ENCODE assay signal across 8 mouse cellular contexts in the genomic region with DNA sequence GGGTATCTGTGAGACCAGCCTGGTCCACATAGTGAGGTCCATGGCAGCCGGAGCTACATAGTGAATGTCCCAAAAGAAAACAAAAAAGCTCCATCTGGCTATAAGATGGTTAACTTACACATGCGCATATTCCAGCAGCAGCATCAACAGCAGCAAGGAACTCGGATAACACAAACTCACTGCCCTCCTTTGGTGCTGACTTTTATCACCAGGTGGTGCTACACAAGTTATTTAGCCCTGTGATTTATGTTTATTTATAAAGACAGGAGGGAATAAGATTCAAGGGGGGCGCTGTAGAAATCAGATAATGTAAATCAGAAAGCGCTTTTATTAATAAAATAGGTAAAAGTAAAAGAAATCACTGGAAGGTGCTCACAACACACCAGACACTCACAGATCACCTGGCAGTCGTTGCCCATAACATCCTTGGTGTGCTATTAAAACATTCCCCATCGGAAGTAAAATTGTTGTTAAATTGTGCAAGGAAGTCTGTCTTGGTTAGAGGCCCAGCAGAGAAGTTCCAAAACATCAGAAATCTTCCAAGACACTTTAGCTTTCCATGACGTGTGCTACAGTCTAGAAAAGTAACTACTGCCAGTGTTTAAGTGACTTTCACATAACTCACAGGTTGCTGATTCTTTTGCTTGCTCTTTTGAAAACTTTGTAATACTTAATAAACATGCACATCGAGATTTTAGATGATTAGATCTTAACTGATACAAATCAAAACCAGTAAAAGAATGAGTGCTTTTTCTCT. TPM values are rescaled to one million over a fixed set of nuclear protein-coding genes. Genes with fewer than 3 reads are reported as not detected.
DNase-seq lines count a peak whose midpoint lies in the region; ATAC-seq and TF ChIP-seq lines count a peak whose summit lies in the region.

No protein-coding gene starts in this region.

- no peak overlapping the region for H3K27ac ChIP-seq in heart, embryonic 12.5 days (ENCODE audit: poor library complexity, severe bottlenecking)
- H3K27ac ChIP-seq in ES-Bruce4 (ENCODE audit: insufficient read depth, low read length), result no peak overlapping the region
- no peak overlapping the region for H3K27ac ChIP-seq in forebrain, postnatal 0 days (ENCODE audit: low read depth, low read length)
- H3K27ac ChIP-seq in midbrain, embryonic 10.5 days (replicated peaks), result peak overlapping the region; percentile 99
- H3K27ac ChIP-seq in thymus, adult 2 months (ENCODE audit: control insufficient read depth, insufficient read depth, low read length), result no peak overlapping the region

- ATAC-seq in heart, embryonic 12.5 days (ENCODE audit: insufficient number of reproducible peaks, low FRiP score), result no peak
- no peak for ATAC-seq in forebrain, postnatal 0 days

- no peak for TF ChIP-seq CTCF in ES-Bruce4 (IDR thresholded peaks at IDR 0.05; ENCODE audit: low read depth, low read length)
- TF ChIP-seq CTCF in forebrain, postnatal 0 days (IDR thresholded peaks at IDR 0.05; ENCODE audit: low read depth), result peak; percentile 49
- no peak for TF ChIP-seq CTCF in thymus, adult 2 months (IDR thresholded peaks at IDR 0.05; ENCODE audit: borderline replicate concordance, control insufficient read depth, extremely low read depth, insufficient read depth, low read length, poor library complexity)

- no peaks in the 10 kb centered on the region for H3K9me3 ChIP-seq in heart, embryonic 12.5 days (replicated peaks)
- H3K9me3 ChIP-seq in ES-Bruce4 (replicated peaks; ENCODE audit: control insufficient read depth, insufficient read depth, low read length, poor library complexity, severe bottlenecking), result no peaks in the 10 kb centered on the region
- no peaks in the 10 kb centered on the region for H3K9me3 ChIP-seq in forebrain, postnatal 0 days (ENCODE audit: low read length)
- H3K9me3 ChIP-seq in midbrain, embryonic 10.5 days (replicated peaks), result no peaks in the 10 kb centered on the region

- peak overlapping the region; percentile 70 for H3K4me2 ChIP-seq in heart, embryonic 12.5 days
- peak overlapping the region; percentile 79 for H3K4me2 ChIP-seq in forebrain, postnatal 0 days (ENCODE audit: low read depth)

- no peak for TF ChIP-seq EP300 in ES-Bruce4 (IDR thresholded peaks at IDR 0.05; ENCODE audit: insufficient read depth, low read depth, low read length)

- WGBS in heart, embryonic 12.5 days, result 34% methylated on average over 9 of the region's 9 CpGs
- 33% methylated on average over 9 of the region's 9 CpGs for WGBS in forebrain, postnatal 0 days
- 56% methylated on average over 9 of the region's 9 CpGs for WGBS in midbrain, embryonic 10.5 days
- WGBS in thymus, adult 2 months, result 68% methylated on average over 9 of the region's 9 CpGs

- H3K9ac ChIP-seq in heart, embryonic 12.5 days, result peak overlapping the region; percentile 60
- H3K9ac ChIP-seq in ES-Bruce4 (ENCODE audit: low read depth, poor library complexity, severe bottlenecking), result peak overlapping the region; percentile 95
- H3K9ac ChIP-seq in forebrain, postnatal 0 days, result no peak overlapping the region

- no peak for DNase-seq in heart, adult 18-20 months
- no peak for DNase-seq in forebrain, postnatal 0 days
- no peak for DNase-seq in midbrain, embryonic 10.5 days (ENCODE audit: low spot score)
- DNase-seq in thymus, adult 2 months, result no peak
- no peak for DNase-seq in left cerebral cortex, postnatal 36 days (ENCODE audit: low spot score in 2 of 2)
- no peak for DNase-seq in ovary, postnatal 36 days (ENCODE audit: low spot score)

- TF ChIP-seq POLR2A in ES-Bruce4 (IDR thresholded peaks at IDR 0.05; ENCODE audit: insufficient read depth, low read length), result no peak
- no peak for TF ChIP-seq POLR2A in thymus, adult 2 months (IDR thresholded peaks at IDR 0.05; ENCODE audit: control insufficient read depth, extremely low read depth, insufficient read depth, low read length, poor library complexity)

- H3K36me3 ChIP-seq in heart, embryonic 12.5 days, result peaks cover 18% of the 10 kb centered on the region
- H3K36me3 ChIP-seq in ES-Bruce4 (ENCODE audit: control insufficient read depth, insufficient read depth, low read length, poor library complexity, severe bottlenecking), result peaks cover 6% of the 10 kb centered on the region; the same call in 1 of the 2 replicates
- no peaks in the 10 kb centered on the region for H3K36me3 ChIP-seq in forebrain, postnatal 0 days (ENCODE audit: insufficient read depth)
- H3K36me3 ChIP-seq in midbrain, embryonic 10.5 days, result peaks cover 19% of the 10 kb centered on the region
- no peaks in the 10 kb centered on the region for H3K36me3 ChIP-seq in thymus, adult 2 months (ENCODE audit: control insufficient read depth, insufficient read depth, low read length)

- H3K4me3 ChIP-seq in heart, embryonic 12.5 days, result peak overlapping the region; percentile 95
- H3K4me3 ChIP-seq in ES-Bruce4 (ENCODE audit: low read depth, low read length), result peak overlapping the region; percentile 88
- peak overlapping the region; percentile 71; the same call in 1 of the 2 replicates for H3K4me3 ChIP-seq in forebrain, postnatal 0 days (ENCODE audit: low read depth, low read length)
- H3K4me3 ChIP-seq in midbrain, embryonic 10.5 days, result peak overlapping the region; percentile 82
- no peak overlapping the region for H3K4me3 ChIP-seq in thymus, adult 2 months (ENCODE audit: control insufficient read depth, insufficient read depth, low read length)

- peaks cover 42% of the 10 kb centered on the region for H3K4me1 ChIP-seq in heart, embryonic 12.5 days (replicated peaks)
- peaks cover 3% of the 10 kb centered on the region for H3K4me1 ChIP-seq in ES-Bruce4 (ENCODE audit: control insufficient read depth, insufficient read depth, low read length)
- peaks cover 16% of the 10 kb centered on the region for H3K4me1 ChIP-seq in forebrain, postnatal 0 days (ENCODE audit: insufficient read depth)
- H3K4me1 ChIP-seq in midbrain, embryonic 10.5 days, result peaks cover 29% of the 10 kb centered on the region
- peaks cover 4% of the 10 kb centered on the region; the same call in 1 of the 2 replicates for H3K4me1 ChIP-seq in thymus, adult 2 months (replicated peaks; ENCODE audit: control insufficient read depth, insufficient read depth, low read length)

- no peaks in the 10 kb centered on the region for H3K27me3 ChIP-seq in heart, embryonic 12.5 days (replicated peaks)
- H3K27me3 ChIP-seq in ES-Bruce4 (ENCODE audit: control insufficient read depth, insufficient read depth, low read length, poor library complexity, severe bottlenecking), result no peaks in the 10 kb centered on the region
- H3K27me3 ChIP-seq in forebrain, postnatal 0 days (ENCODE audit: insufficient read depth, low read length), result no peaks in the 10 kb centered on the region
- no peaks in the 10 kb centered on the region for H3K27me3 ChIP-seq in midbrain, embryonic 10.5 days (ENCODE audit: low read depth, poor library complexity, severe bottlenecking)
- H3K27me3 ChIP-seq in thymus, adult 2 months (ENCODE audit: control insufficient read depth, insufficient read depth, low read length), result no peaks in the 10 kb centered on the region

- intact Hi-C loops in left cerebral cortex, postnatal 36 days (cut with DNase I), result loop anchor here (2.0 to 10.0 kb wide), 4 partner anchors 29 to 945 kb away; a partner anchor contains a TSS

RNA-seq across cellular contexts. Expression of a gene that starts 1.4 kb away (rescaled TPM):
- 690 and 731 TPM in 2 replicates for polyA plus RNA-seq in heart, embryonic 12.5 days (2016; fragmentation: Nextera tagmentation; extraction: Ambion mirVana)
- total RNA-seq in heart, adult 18-20 months (2021), result 100 to 1,000 TPM; 252 to 253 TPM
- 158 and 159 TPM in 2 replicates for polyA plus RNA-seq in ES-Bruce4 (2011; ENCODE audit: insufficient read depth, insufficient read length, low read depth, missing spikeins)
- total RNA-seq in forebrain, postnatal 0 days (2014; rRNA removed), result 27.4 and 48.2 TPM in 2 replicates
- polyA plus RNA-seq in forebrain, postnatal 0 days (2015; fragmentation: Nextera tagmentation; extraction: Ambion mirVana), result 139 and 178 TPM in 2 replicates
- 277 and 355 TPM in 2 replicates for polyA plus RNA-seq in midbrain, embryonic 10.5 days (2016; fragmentation: Nextera tagmentation; extraction: Ambion mirVana)
- polyA plus RNA-seq in thymus, adult 2 months (2012; rRNA removed), result 25.3 and 34.7 TPM in 2 replicates
- total RNA-seq in left cerebral cortex, postnatal 36 days (2021), result 10 to 100 TPM; 64.6 to 65.8 TPM

RNA-seq across cellular contexts. Expression of a gene that starts 1.5 kb away (rescaled TPM):
- polyA plus RNA-seq in heart, embryonic 12.5 days (2016; fragmentation: Nextera tagmentation; extraction: Ambion mirVana), result 86.9 and 89.7 TPM in 2 replicates
- 10 to 100 TPM; 30.3 to 36.8 TPM for total RNA-seq in heart, adult 18-20 months (2021)
- 279 and 293 TPM in 2 replicates for polyA plus RNA-seq in ES-Bruce4 (2011; ENCODE audit: insufficient read depth, insufficient read length, low read depth, missing spikeins)
- total RNA-seq in forebrain, postnatal 0 days (2014; rRNA removed), result 14.8 and 18.9 TPM in 2 replicates
- polyA plus RNA-seq in forebrain, postnatal 0 days (2015; fragmentation: Nextera tagmentation; extraction: Ambion mirVana), result 25.9 and 29.2 TPM in 2 replicates
- polyA plus RNA-seq in midbrain, embryonic 10.5 days (2016; fragmentation: Nextera tagmentation; extraction: Ambion mirVana), result 79.9 and 103 TPM in 2 replicates
- 7.2 and 7.6 TPM in 2 replicates for polyA plus RNA-seq in thymus, adult 2 months (2012; rRNA removed)
- total RNA-seq in left cerebral cortex, postnatal 36 days (2021), result 10 to 100 TPM; 19.4 to 19.8 TPM

RNA-seq across cellular contexts. Expression of a gene that starts 29.0 kb away (rescaled TPM):
- polyA plus RNA-seq in heart, embryonic 12.5 days (2016; fragmentation: Nextera tagmentation; extraction: Ambion mirVana), result 6.2 and 6.3 TPM in 2 replicates
- 1 to 10 TPM; 2.6 to 3.0 TPM for total RNA-seq in heart, adult 18-20 months (2021)
- 0.88 and 1.5 TPM in 2 replicates for polyA plus RNA-seq in ES-Bruce4 (2011; ENCODE audit: insufficient read depth, insufficient read length, low read depth, missing spikeins)
- 8.8 and 12.2 TPM in 2 replicates for total RNA-seq in forebrain, postnatal 0 days (2014; rRNA removed)
- 5.0 and 6.8 TPM in 2 replicates for polyA plus RNA-seq in forebrain, postnatal 0 days (2015; fragmentation: Nextera tagmentation; extraction: Ambion mirVana)
- 8.8 and 10.6 TPM in 2 replicates for polyA plus RNA-seq in midbrain, embryonic 10.5 days (2016; fragmentation: Nextera tagmentation; extraction: Ambion mirVana)
- 3.2 and 3.6 TPM in 2 replicates for polyA plus RNA-seq in thymus, adult 2 months (2012; rRNA removed)
- 1 to 10 TPM; 3.8 to 4.8 TPM for total RNA-seq in left cerebral cortex, postnatal 36 days (2021)
